Mouse (Mus musculus) midbrain, embryonic 14.5 days (tissue): Measurements from ENCODE around the gene Prl7a2. TPM values are rescaled to one million over a fixed set of nuclear protein-coding genes. Genes with fewer than 3 reads are reported as not detected.

Experiments
- ATAC-seq: fragments of 200-750 bp; cut with Nextera tagmentation; 2 replicates; pipeline ENCODE4 v1.8.0; 2017; ENCODE audit warnings: moderate number of reproducible peaks, moderate library complexity; ENCODE audit not compliant: low FRiP score, low TSS enrichment
- DNase-seq: peaks from one replicate; pipeline ENCODE4 v3.0.0-alpha.2; 2015
- H3K27ac ChIP-seq: fragments of 300-500 bp; sonication (generic); replicated peaks from 2 replicates; pipeline ENCODE4 v1.5.1; 2014; ENCODE audit warnings: mild to moderate bottlenecking, low read depth, low read length, moderate library complexity
- H3K27me3 ChIP-seq: fragments of 300-500 bp; sonication (generic); 2 replicates; pipeline ENCODE4 v1.6.1; 2014; ENCODE audit warnings: low read length, control low read depth, mixed read lengths; ENCODE audit not compliant: control insufficient read depth, insufficient read depth
- H3K36me3 ChIP-seq: fragments of 300-500 bp; sonication (generic); 2 replicates; pipeline ENCODE4 v1.6.1; 2014; ENCODE audit warnings: low read length, control low read depth; ENCODE audit not compliant: control insufficient read depth, insufficient read depth
- H3K4me1 ChIP-seq: fragments of 300-500 bp; sonication (generic); 2 replicates; pipeline ENCODE4 v1.6.1; 2014; ENCODE audit warnings: mild to moderate bottlenecking, antibody characterized with exemption, low read length, control low read depth; ENCODE audit not compliant: control insufficient read depth, insufficient read depth
- H3K4me2 ChIP-seq: fragments of 300-500 bp; sonication (generic); 2 replicates; pipeline ENCODE4 v1.6.1; 2014; ENCODE audit warnings: mild to moderate bottlenecking, low read length, moderate library complexity
- H3K4me3 ChIP-seq: fragments of 300-500 bp; sonication (generic); replicated peaks from 2 replicates; pipeline ENCODE4 v1.5.1; 2014; ENCODE audit warnings: low read depth, low read length
- H3K9ac ChIP-seq: fragments of 300-500 bp; sonication (generic); replicated peaks from 2 replicates; pipeline ENCODE4 v1.6.1; 2014; ENCODE audit warnings: mild to moderate bottlenecking, low read length, moderate library complexity
- H3K9me3 ChIP-seq: fragments of 300-500 bp; sonication (generic); 2 replicates; pipeline ENCODE4 v1.6.1; 2016; ENCODE audit warnings: low read length, control low read depth, mixed read lengths; ENCODE audit not compliant: control insufficient read depth
- WGBS: fragments of 180-500 bp; shearing (Covaris S2); extraction: QIAGEN DNeasy Blood & Tissue Kit; methylation state at CpG from one replicate; pipeline ENCODE4 v1.1.7; 2014; 5-methylcytosine and 5-hydroxymethylcytosine counted together
- polyA plus RNA-seq: library from polyadenylated mRNA; unstranded; fragments of >200 nt; fragmentation: Nextera tagmentation; extraction: Ambion mirVana; gene quantifications from 2 replicates; pipeline ENCODE4 v1.2.1, GENCODE M21; 2014

The Prl7a2 gene
- not detected in 2 replicates for polyA plus RNA-seq

GRCm38 (mm10) chr13:27667936-27668335, at the start of gene Prl7a2:
Prl7a2 (minus strand) TSS chr13:27668036.
- WGBS: 86% methylated on average over 4 of the region's 4 CpGs
- DNase-seq (no peak), ATAC-seq (no peak)
- Histone ChIP-seq H3K4me2 (no peak within 1 kb of the TSS), H3K9ac (no peak within 1 kb of the TSS), H3K27ac (no peak within 1 kb of the TSS), H3K27me3 (no peaks in the 10 kb centered on the region), H3K9me3 (no peaks in the 10 kb centered on the region), H3K4me3 (no peak within 1 kb of the TSS), H3K36me3 (no peaks in the 10 kb centered on the region), H3K4me1 (no peaks in the 10 kb centered on the region)

DNA sequence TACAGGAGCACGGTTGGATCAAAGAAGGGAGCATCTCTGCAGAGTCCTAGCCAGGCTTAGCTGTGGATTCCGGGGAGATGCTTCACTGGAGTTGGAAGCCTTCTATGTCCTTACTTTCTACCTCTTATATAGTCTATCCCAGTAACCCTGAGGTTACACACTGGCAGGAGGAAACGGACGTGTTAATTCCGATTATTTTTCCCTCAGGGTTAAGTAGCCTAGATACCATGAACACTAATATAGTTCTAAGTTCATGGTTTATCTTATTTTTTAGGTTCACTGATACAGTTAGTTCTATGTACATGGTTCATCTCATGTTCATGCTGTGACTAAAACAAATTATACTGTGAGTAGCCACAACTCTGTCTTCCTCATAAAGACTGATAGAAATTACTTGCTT, 48.8 kb upstream of the Prl7a2 start, which contains the start of gene Prl7d1:
Gene Prl7d1 (minus strand): TSS at position 101 of the 400 bp plus-strand sequence.
- Histone ChIP-seq H3K36me3 (no peaks in the 10 kb centered on the region), H3K9me3 (no peaks in the 10 kb centered on the region), H3K27me3 (no peaks in the 10 kb centered on the region), H3K27ac (no peak within 1 kb of the TSS), H3K9ac (no peak within 1 kb of the TSS), H3K4me1 (no peaks in the 10 kb centered on the region), H3K4me3 (no peak within 1 kb of the TSS), H3K4me2 (no peak within 1 kb of the TSS)
- 91% methylated on average over 5 of the region's 5 CpGs for WGBS
- DNase-seq (no peak), ATAC-seq (no peak)

DNA sequence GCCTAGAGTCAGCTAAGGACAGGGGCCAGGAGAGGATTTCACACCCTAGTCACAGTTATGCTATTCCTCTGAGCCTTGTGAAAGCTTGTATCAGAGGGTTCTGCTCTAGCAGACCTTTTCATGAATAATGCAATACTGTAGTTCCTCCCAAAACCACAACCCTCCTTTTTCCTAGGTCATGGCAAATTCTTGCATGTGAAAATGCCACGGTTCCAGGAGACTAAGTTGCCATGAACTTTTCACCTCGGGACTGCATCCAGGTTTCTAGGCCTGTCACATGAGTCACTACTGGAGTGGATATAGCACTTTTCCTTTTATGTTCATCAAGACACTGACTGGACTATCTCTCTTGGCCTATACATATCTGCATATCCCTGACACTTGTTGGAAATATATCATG, 38.7 kb upstream of the Prl7a2 start:
- ATAC-seq: no peak
- DNase-seq: no peak
- H3K4me2 ChIP-seq: no peak overlapping the region
- H3K27me3 ChIP-seq: no peaks in the 10 kb centered on the region
- WGBS: 66% methylated on average over 2 of the region's 2 CpGs
- H3K4me3 ChIP-seq: no peak overlapping the region
- no peaks in the 10 kb centered on the region for H3K4me1 ChIP-seq
- no peak overlapping the region for H3K27ac ChIP-seq
- H3K9ac ChIP-seq: no peak overlapping the region
- no peaks in the 10 kb centered on the region for H3K36me3 ChIP-seq
- no peaks in the 10 kb centered on the region for H3K9me3 ChIP-seq

DNA sequence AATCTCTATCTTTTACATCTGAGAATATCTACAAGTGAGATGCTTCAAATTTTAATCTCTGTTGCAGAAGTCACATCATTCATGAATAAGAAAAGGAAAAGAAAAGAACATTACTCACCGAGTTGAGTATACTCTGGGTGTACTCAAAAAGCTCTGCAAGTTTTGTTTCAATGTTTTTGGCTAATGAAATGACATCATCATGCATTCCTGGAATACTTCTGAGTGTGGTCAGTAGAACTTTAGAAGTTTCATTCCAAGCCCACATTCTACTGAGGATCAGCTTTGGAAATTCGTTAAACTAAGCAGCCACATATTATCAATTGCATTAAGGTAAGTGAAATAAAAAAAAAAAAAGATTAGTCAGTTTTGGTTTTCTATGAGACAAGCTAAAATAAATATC, 7.1 kb downstream of the Prl7a2 start:
- H3K27me3 ChIP-seq: no peaks in the 10 kb centered on the region
- no peaks in the 10 kb centered on the region for H3K36me3 ChIP-seq
- ATAC-seq (no peak), DNase-seq (no peak)
- WGBS: 87% methylated on average over 2 of the region's 2 CpGs
- no peak overlapping the region for H3K27ac ChIP-seq
- H3K4me1 ChIP-seq: no peaks in the 10 kb centered on the region
- H3K4me2 ChIP-seq: no peak overlapping the region
- H3K9me3 ChIP-seq: no peaks in the 10 kb centered on the region
- no peak overlapping the region for H3K4me3 ChIP-seq
- H3K9ac ChIP-seq: no peak overlapping the region

- H3K4me1 ChIP-seq: no peaks in the 10 kb centered on the region
- no peaks in the 10 kb centered on the region for H3K27me3 ChIP-seq
- no peaks in the 10 kb centered on the region for H3K36me3 ChIP-seq
- H3K27ac ChIP-seq: no peak within 1 kb of the TSS
- WGBS: 96% methylated on average over 3 of the region's 3 CpGs
- DNase-seq (no peak), ATAC-seq (no peak)
- H3K9me3 ChIP-seq: no peaks in the 10 kb centered on the region
- no peak within 1 kb of the TSS for H3K4me2 ChIP-seq
- no peak within 1 kb of the TSS for H3K4me3 ChIP-seq
- no peak within 1 kb of the TSS for H3K9ac ChIP-seq
These were observed 25.4 kb downstream of the Prl7a2 start, which contains the start of gene Prl7a1 for GRCm38 (mm10) chr13:27642393-27642792. Prl7a1 (minus strand) TSS chr13:27642493.

DNA sequence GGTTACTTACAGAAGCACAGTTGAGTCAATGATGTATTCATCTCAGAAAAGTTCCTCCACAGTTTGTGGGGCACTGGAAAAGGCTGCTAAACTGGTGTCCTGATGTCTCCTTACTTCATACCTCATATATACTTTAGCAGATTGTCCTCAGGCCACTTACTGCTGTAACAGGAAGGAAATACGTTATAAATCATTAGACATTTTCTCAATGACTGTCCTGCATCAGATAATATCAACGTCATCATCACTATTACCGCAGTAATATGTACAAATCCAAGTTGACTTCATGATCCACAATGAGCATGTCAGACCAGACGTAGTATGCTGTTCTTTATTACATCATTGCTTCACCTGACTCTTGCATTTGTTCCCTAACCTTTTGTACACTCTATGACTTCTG, 57.4 kb downstream of the Prl7a2 start, which contains the start of gene Prl7b1:
Gene Prl7b1 (minus strand): TSS at position 101 of the 400 bp plus-strand sequence.
- 80% methylated on average over 4 of the region's 4 CpGs for WGBS
- ATAC-seq: no peak
- no peaks in the 10 kb centered on the region for H3K36me3 ChIP-seq

More for the DNA sequence above, 57.4 kb downstream of the Prl7a2 start, which contains the start of gene Prl7b1:
- no peaks in the 10 kb centered on the region for H3K4me1 ChIP-seq
- H3K4me2 ChIP-seq: no peak within 1 kb of the TSS
- no peak for DNase-seq
- no peak within 1 kb of the TSS for H3K9ac ChIP-seq
- no peaks in the 10 kb centered on the region for H3K27me3 ChIP-seq
- no peaks in the 10 kb centered on the region for H3K9me3 ChIP-seq
- H3K27ac ChIP-seq: no peak within 1 kb of the TSS
- H3K4me3 ChIP-seq: no peak within 1 kb of the TSS

Other genes starting within 250 kb of the Prl7a2 start
- gene Prl8a6, start 229.3 kb downstream of the Prl7a2 start, polyA plus RNA-seq: not detected in 2 replicates
- gene Prl8a8, start 154.8 kb downstream of the Prl7a2 start, polyA plus RNA-seq: not detected in 2 replicates
- gene Prl8a9, start 103.4 kb downstream of the Prl7a2 start, polyA plus RNA-seq: not detected in 2 replicates
- not detected in 2 replicates for gene Prl8a1, start 85.9 kb downstream of the Prl7a2 start, polyA plus RNA-seq
- gene Prl7b1, start 57.5 kb downstream of the Prl7a2 start, polyA plus RNA-seq: not detected in 2 replicates
- gene Prl7a1, start 25.5 kb downstream of the Prl7a2 start, polyA plus RNA-seq: not detected in 2 replicates
- gene Prl7d1, start 48.7 kb upstream of the Prl7a2 start, polyA plus RNA-seq: not detected in 2 replicates
- not detected in 2 replicates for gene Prl7c1, start 112.8 kb upstream of the Prl7a2 start, polyA plus RNA-seq
- not detected in 2 replicates for gene Prl2a1, start 133.6 kb upstream of the Prl7a2 start, polyA plus RNA-seq
- gene Prl2c1, start 181.3 kb upstream of the Prl7a2 start, polyA plus RNA-seq: not detected in 2 replicates